Mouse (Mus musculus) intestine, embryonic 14.5 days (tissue): ENCODE results near the gene Nup85. TPM values are rescaled to one million over a fixed set of nuclear protein-coding genes. Genes with fewer than 3 reads are reported as not detected.

Experiments used
- ATAC-seq: fragments of 200-750 bp; cut with Nextera tagmentation; replicated peaks from 2 replicates; pipeline ENCODE4 v1.8.0; 2017; ENCODE audit warnings: low read depth, moderate number of reproducible peaks, moderate TSS enrichment, moderate library complexity; ENCODE audit not compliant: low FRiP score, low TSS enrichment
- DNase-seq: peaks from one replicate; pipeline ENCODE4 v3.0.0-alpha.2; 2018; ENCODE audit warnings: low spot score
- H3K27ac ChIP-seq: fragments of 300-500 bp; sonication (generic); 2 replicates; pipeline ENCODE4 v1.5.1; 2014; ENCODE audit warnings: low read depth, mild to moderate bottlenecking, control low read depth
- H3K27me3 ChIP-seq: fragments of 300-500 bp; sonication (generic); replicated peaks from 2 replicates; pipeline ENCODE4 v1.6.1; 2014; ENCODE audit warnings: low read length, control low read depth; ENCODE audit not compliant: control insufficient read depth, insufficient read depth
- H3K36me3 ChIP-seq: fragments of 300-500 bp; sonication (generic); 2 replicates; pipeline ENCODE4 v1.6.1; 2014; ENCODE audit warnings: low read length, control low read depth; ENCODE audit not compliant: control insufficient read depth, insufficient read depth
- H3K4me1 ChIP-seq: fragments of 300-500 bp; sonication (generic); replicated peaks from 2 replicates; pipeline ENCODE4 v1.6.1; 2014; ENCODE audit warnings: low read length, control low read depth, mixed read lengths; ENCODE audit not compliant: control insufficient read depth, insufficient read depth
- H3K4me2 ChIP-seq: fragments of 300-500 bp; sonication (generic); 2 replicates; pipeline ENCODE4 v1.6.1; 2014; ENCODE audit warnings: low read length
- H3K4me3 ChIP-seq: fragments of 300-500 bp; sonication (generic); 2 replicates; pipeline ENCODE4 v1.5.1; 2014; ENCODE audit warnings: low read depth, low read length, control low read depth, mixed read lengths
- H3K9ac ChIP-seq: fragments of 300-500 bp; sonication (generic); 2 replicates; pipeline ENCODE4 v1.6.1; 2014; ENCODE audit warnings: mild to moderate bottlenecking, low read length
- H3K9me3 ChIP-seq: fragments of 300-500 bp; sonication (generic); 2 replicates; pipeline ENCODE4 v1.6.1; 2016; ENCODE audit warnings: low read length, control low read depth; ENCODE audit not compliant: control insufficient read depth
- WGBS: fragments of 180-500 bp; shearing (Covaris S2); extraction: QIAGEN DNeasy Blood & Tissue Kit; methylation state at CpG from one replicate; pipeline ENCODE4 v1.1.7; 2014; 5-methylcytosine and 5-hydroxymethylcytosine counted together
- polyA plus RNA-seq: library from polyadenylated mRNA; unstranded; fragments of >200 nt; fragmentation: Nextera tagmentation; extraction: Ambion mirVana; gene quantifications from 2 replicates; pipeline ENCODE4 v1.2.1, GENCODE M21; 2014

The Nup85 gene
- polyA plus RNA-seq, 1 experiment from 2014 or later = 192 TPM

DNA sequence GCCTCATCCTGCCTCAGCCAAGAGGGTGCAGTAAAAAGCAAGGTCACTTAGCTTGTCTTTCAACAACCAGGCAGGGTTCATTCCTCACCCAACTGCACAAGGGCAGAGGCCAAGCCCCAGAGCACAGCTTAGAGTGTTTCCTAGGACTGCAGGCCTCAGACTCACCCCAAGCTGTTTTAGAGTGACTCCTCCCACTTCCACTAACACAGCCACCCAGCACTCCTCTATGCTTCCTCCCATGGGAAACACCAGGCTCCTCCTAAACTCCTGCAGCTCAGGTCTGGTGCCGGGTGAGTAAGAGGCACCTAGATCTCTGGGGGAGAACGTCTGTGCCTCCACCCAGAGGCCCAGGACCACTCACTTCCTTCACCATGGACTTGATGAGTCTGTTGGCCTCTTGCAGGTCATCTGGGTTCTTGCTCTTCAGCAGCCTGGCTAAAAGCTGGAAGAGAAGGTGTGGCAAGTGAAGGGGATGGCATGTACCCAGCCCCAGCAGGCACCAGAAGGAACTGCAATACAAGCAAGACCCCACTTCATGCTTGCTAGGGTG lies 26.4 kb downstream of the Nup85 start:
- Histone ChIP-seq H3K9me3 (no peaks in the 10 kb centered on the region), H3K36me3 (peaks cover 91% of the 10 kb centered on the region), H3K27ac (no peak overlapping the region), H3K4me3 (no peak overlapping the region), H3K4me1 (no peaks in the 10 kb centered on the region), H3K27me3 (no peaks in the 10 kb centered on the region), H3K9ac (no peak overlapping the region), H3K4me2 (no peak overlapping the region)
- no peak for ATAC-seq
- WGBS = 90% methylated on average over 2 of the region's 2 CpGs
- DNase-seq = no peak

DNA sequence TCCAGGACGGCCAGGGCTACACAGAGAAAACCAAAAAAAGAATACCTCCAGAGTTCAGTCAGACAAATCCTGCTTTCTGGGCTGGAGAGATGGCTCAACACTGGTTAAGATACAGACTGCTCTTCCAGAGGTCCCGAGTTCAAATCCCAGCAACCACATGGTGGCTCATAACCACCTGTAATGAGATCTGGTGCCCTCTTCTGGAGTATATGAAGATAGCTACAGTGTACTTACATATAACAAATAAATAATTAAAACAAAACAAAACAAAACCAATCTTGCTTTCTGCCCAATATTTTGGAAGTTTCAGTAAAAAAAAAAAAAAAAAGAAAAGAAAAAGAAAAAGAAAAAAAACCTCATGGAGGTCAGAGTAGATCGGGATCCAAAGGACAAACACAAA lies 31.0 kb downstream of the Nup85 start:
- H3K27me3 ChIP-seq = no peaks in the 10 kb centered on the region
- WGBS = 95% methylated on average over 3 of the region's 3 CpGs
- no peak overlapping the region for H3K27ac ChIP-seq
- DNase-seq = no peak
- H3K9me3 ChIP-seq = no peaks in the 10 kb centered on the region
- no peak overlapping the region for H3K4me3 ChIP-seq
- no peaks in the 10 kb centered on the region for H3K4me1 ChIP-seq
- H3K4me2 ChIP-seq = no peak overlapping the region
- H3K36me3 ChIP-seq = peaks cover 71% of the 10 kb centered on the region
- ATAC-seq = no peak
- no peak overlapping the region for H3K9ac ChIP-seq

GRCm38 (mm10) chr11:115598309-115598708 lies 34.1 kb downstream of the Nup85 start:
- WGBS = 93% methylated on average over 4 of the region's 4 CpGs
- no peak for ATAC-seq
- no peak overlapping the region for H3K4me2 ChIP-seq
- no peak for DNase-seq
- H3K4me1 ChIP-seq = peaks cover 9% of the 10 kb centered on the region
- H3K27ac ChIP-seq = no peak overlapping the region
- no peaks in the 10 kb centered on the region for H3K9me3 ChIP-seq
- no peak overlapping the region for H3K4me3 ChIP-seq
- peaks cover 40% of the 10 kb centered on the region for H3K36me3 ChIP-seq
- no peaks in the 10 kb centered on the region for H3K27me3 ChIP-seq
- no peak overlapping the region for H3K9ac ChIP-seq

GRCm38 (mm10) chr11:115599722-115600121 lies 35.5 kb downstream of the Nup85 start:
- Histone ChIP-seq H3K4me1 (peaks cover 9% of the 10 kb centered on the region), H3K36me3 (peaks cover 26% of the 10 kb centered on the region), H3K4me3 (no peak overlapping the region), H3K27me3 (no peaks in the 10 kb centered on the region), H3K9ac (no peak overlapping the region), H3K4me2 (no peak overlapping the region), H3K27ac (no peak overlapping the region), H3K9me3 (no peaks in the 10 kb centered on the region)
- ATAC-seq (no peak), DNase-seq (no peak)
- 93% methylated on average over 7 of the region's 7 CpGs for WGBS

DNA sequence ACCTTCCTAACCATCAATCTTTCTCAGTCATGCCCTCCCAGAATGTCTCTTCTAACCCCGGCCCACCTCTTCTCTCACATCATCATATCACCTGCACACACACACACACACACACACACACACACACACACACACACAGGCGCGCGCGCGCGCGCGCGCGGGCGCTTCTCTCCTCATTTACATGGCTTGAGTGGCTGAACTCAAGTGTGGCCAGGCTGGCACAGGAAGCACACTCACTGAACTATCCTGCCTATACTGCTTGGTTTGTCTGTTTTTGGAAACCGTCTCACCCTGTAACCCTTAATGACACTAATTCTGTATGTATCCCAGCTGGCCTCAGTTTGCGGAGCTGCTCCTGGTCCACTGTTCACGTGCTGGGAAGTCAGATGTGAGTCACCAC lies 36.5 kb downstream of the Nup85 start:
- Histone ChIP-seq H3K4me1 (peaks cover 18% of the 10 kb centered on the region), H3K27me3 (no peaks in the 10 kb centered on the region), H3K27ac (no peak overlapping the region), H3K4me2 (no peak overlapping the region), H3K9ac (no peak overlapping the region), H3K9me3 (no peaks in the 10 kb centered on the region), H3K4me3 (no peak overlapping the region), H3K36me3 (peaks cover 27% of the 10 kb centered on the region)
- no peak for DNase-seq
- ATAC-seq = no peak
- WGBS = 96% methylated on average over 15 of the region's 15 CpGs

- H3K4me3 ChIP-seq = no peak overlapping the region
- 92% methylated on average over 4 of the region's 4 CpGs for WGBS
- DNase-seq = no peak
- no peak overlapping the region for H3K4me2 ChIP-seq
- ATAC-seq = no peak
- no peaks in the 10 kb centered on the region for H3K9me3 ChIP-seq
- no peak overlapping the region for H3K9ac ChIP-seq
- H3K4me1 ChIP-seq = peaks cover 18% of the 10 kb centered on the region
- H3K27me3 ChIP-seq = no peaks in the 10 kb centered on the region
- H3K36me3 ChIP-seq = peaks cover 30% of the 10 kb centered on the region
- no peak overlapping the region for H3K27ac ChIP-seq
These were observed 36.9 kb downstream of the Nup85 start for GRCm38 (mm10) chr11:115601174-115601573.

DNA sequence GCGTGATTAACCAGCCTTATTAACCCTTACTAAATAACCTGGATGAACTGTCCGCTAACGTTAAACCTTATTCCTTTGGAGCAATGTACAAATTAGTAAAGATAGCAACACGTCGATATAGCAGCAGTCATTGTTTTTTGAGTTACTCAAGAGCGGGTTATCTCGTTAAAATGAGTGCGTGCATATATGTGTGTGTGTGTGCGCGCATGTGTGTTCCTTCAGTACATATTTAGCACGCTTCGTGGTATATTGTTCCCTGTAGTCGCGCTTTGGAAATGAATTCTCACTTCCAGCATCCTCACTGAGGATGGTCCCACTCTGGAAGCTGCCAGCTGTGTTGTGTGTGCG lies 38.9 kb downstream of the Nup85 start:
- Histone ChIP-seq H3K9me3 (no peaks in the 10 kb centered on the region), H3K9ac (peak overlapping the region; percentile 96), H3K4me3 (peak overlapping the region; percentile 98), H3K36me3 (peaks cover 36% of the 10 kb centered on the region), H3K27ac (peak overlapping the region; percentile 95), H3K4me1 (peaks cover 18% of the 10 kb centered on the region), H3K4me2 (peak overlapping the region; percentile 98), H3K27me3 (no peaks in the 10 kb centered on the region)
- WGBS = 6% methylated on average over 15 of the region's 15 CpGs
- DNase-seq = no peak
- ATAC-seq = no peak

DNA sequence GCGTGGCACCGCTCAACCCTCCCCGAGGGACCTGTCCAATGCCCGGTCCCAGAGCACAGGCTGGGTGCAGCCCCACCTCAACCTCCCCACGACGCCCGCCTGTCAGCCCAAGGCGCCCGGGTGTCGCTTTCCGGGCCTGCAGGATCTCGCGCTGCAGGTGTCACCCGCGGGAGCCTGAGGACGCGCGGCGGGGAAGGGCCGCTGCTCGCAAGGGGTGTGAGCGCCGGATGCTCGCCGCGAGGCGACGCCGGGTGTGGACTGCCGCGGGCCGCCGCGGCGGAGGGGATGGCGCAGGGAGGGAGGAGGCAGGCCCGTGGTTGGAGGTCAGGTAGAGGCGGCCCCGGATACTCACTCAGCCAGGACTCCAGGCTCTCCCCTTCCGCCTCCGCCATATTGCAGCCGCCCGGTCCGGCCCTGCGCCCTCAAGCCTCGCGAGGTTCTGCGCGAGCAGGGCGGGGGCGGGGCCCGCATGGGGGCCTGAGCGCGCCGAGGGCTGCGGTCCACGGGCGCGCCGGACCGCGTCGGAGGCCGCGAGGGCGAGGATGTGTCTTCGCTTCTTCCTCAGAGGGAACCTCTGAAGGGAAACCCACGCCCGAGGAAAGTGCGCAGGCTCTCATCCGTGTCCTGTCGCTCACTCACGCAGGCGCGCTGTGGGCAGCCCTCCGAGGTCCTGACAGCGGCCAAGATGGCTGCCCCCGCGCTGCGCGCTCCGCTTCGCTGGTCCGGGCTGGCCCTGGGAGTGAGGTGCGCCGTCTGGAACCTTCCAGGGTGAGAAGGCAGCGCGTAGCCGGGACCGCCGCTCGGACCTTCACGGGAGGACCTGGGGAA lies 39.5 kb downstream of the Nup85 start, which contains the start of the genes Mrps7 and Gga3:
Gene Mrps7 (plus strand): TSS at position 450 of the 828 bp plus-strand sequence.
Gene Gga3 (minus strand): TSS at position 576 of the 828 bp plus-strand sequence.
- Histone ChIP-seq H3K4me1 (peaks cover 18% of the 10 kb centered on the region), H3K9me3 (no peaks in the 10 kb centered on the region), H3K4me2 (peak within 1 kb of the TSS; percentile 98), H3K9ac (peak within 1 kb of the TSS; percentile 96), H3K27ac (peak within 1 kb of the TSS; percentile 95), H3K27me3 (no peaks in the 10 kb centered on the region), H3K4me3 (peak within 1 kb of the TSS; percentile 98), H3K36me3 (peaks cover 38% of the 10 kb centered on the region)
- peak; percentile 98 for DNase-seq
- ATAC-seq = peak; percentile 97
- under 1% methylated on average over 86 of the region's 93 CpGs for WGBS
